Mouse (Mus musculus) olfactory bulb, adult 2 months (tissue): ENCODE data around the gene Wnt3.

Source experiments
- CTCF ChIP-seq: fragments of 200-500 bp; IDR thresholded peaks from 2 replicates; pipeline ENCODE4 v1.5.1; 2012; ENCODE audit warnings: low read depth, mild to moderate bottlenecking, low read length, moderate library complexity; ENCODE audit not compliant: insufficient read depth
- POLR2A ChIP-seq: fragments of 200-500 bp; IDR thresholded peaks from 2 replicates; pipeline ENCODE4 v1.6.1; 2012; ENCODE audit warnings: mild to moderate bottlenecking, low read depth, low read length, moderate library complexity; ENCODE audit not compliant: insufficient read depth

GRCm38 (mm10) chr11:103864486-103864885, 90.5 kb downstream of the Wnt3 start:
- TF ChIP-seq CTCF (no peak), POLR2A (no peak)
